Mouse (Mus musculus) cerebellum, adult 11 months (tissue): Measurements from ENCODE around the gene Evc.

Experiments used
- DNase-seq: peaks from one replicate; pipeline ENCODE4 v3.0.0; 2022

The Evc gene

GRCm38 (mm10) chr5:37241224-37241623 is 95.5 kb downstream of the Evc start:
- no peak for DNase-seq

DNA sequence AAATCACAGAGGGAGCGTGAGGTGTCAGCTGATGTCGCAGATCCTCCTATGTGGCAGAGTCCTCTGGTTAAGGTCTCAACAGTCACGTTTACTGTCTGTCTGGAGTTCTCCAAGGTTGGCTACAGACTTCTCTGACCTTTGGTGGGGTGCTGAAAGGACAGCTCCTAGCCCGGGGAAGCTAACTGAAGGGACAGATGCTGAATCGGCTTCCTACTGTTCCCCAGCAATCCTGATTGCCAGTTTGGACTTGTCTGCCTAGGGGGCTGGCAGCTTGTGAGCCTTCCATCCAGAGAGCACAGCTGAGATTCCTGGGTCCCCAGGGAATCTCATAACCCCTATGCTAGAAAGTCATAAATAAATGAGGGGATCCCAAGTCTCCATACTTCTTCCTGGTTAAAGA is 96.1 kb downstream of the Evc start:
- no peak for DNase-seq
